Mouse (Mus musculus) 3134 (cell line): ENCODE results near the gene Gapdh.
A peak's percentile ranks its signal among the peaks of the same experiment; 100 is the strongest.

Source experiments
- DNase-seq: peaks from one replicate; pipeline ENCODE4 v3.0.0-alpha.2; 2011; ENCODE audit warnings: low spot score; ENCODE audit not compliant: insufficient read length; ENCODE audit errors: extremely low read depth

Gapdh gene

GRCm38 (mm10) chr6:125166051-125166751 is at the start of gene Gapdh:
Gene Gapdh (minus strand): TSS chr6:125166467.
- peak; percentile 81 for DNase-seq

- peak; percentile 82 for DNase-seq
Measured at GRCm38 (mm10) chr6:125215148-125215954, 49.1 kb upstream of the Gapdh start, which contains the start of gene Vamp1. Gene Vamp1 (plus strand): TSS chr6:125215551.

- DNase-seq = no peak
Measured at GRCm38 (mm10) chr6:125213715-125214114, 47.4 kb upstream of the Gapdh start.

GRCm38 (mm10) chr6:125213129-125213528 is 46.9 kb upstream of the Gapdh start:
- no peak for DNase-seq

- no peak for DNase-seq
Measured at GRCm38 (mm10) chr6:125212621-125213020, 46.4 kb upstream of the Gapdh start.

- no peak for DNase-seq
Measured at GRCm38 (mm10) chr6:125210436-125210835, 44.2 kb upstream of the Gapdh start.

GRCm38 (mm10) chr6:125197166-125197565 is 30.9 kb upstream of the Gapdh start:
- DNase-seq = no peak

- no peak for DNase-seq
Measured at GRCm38 (mm10) chr6:125196301-125196700, 30.0 kb upstream of the Gapdh start.

- no peak for DNase-seq
Measured at GRCm38 (mm10) chr6:125195541-125196075, 29.3 kb upstream of the Gapdh start.

GRCm38 (mm10) chr6:125193390-125193789 is 27.1 kb upstream of the Gapdh start:
- no peak for DNase-seq

- DNase-seq = no peak
Measured at GRCm38 (mm10) chr6:125192841-125193240, 26.6 kb upstream of the Gapdh start.

- DNase-seq = peak; percentile 86
Measured at GRCm38 (mm10) chr6:125192016-125192714, 25.9 kb upstream of the Gapdh start.

GRCm38 (mm10) chr6:125191332-125192015 is 25.2 kb upstream of the Gapdh start, which contains the start of the genes Ncapd2 and Mrpl51:
Gene Ncapd2 (minus strand): TSS chr6:125191701.
Gene Mrpl51 (plus strand): TSS chr6:125191801.
- peak; percentile 99 for DNase-seq

- DNase-seq = no peak
Measured at GRCm38 (mm10) chr6:125190816-125191215, 24.5 kb upstream of the Gapdh start.

- no peak for DNase-seq
Measured at GRCm38 (mm10) chr6:125186203-125186602, 19.9 kb upstream of the Gapdh start.

GRCm38 (mm10) chr6:125182133-125182532 is 15.9 kb upstream of the Gapdh start:
- no peak for DNase-seq

- DNase-seq = no peak
Measured at GRCm38 (mm10) chr6:125179601-125180000, 13.3 kb upstream of the Gapdh start.

- no peak for DNase-seq
Measured at GRCm38 (mm10) chr6:125175469-125175868, 9.2 kb upstream of the Gapdh start.

GRCm38 (mm10) chr6:125173256-125173655 is 7.0 kb upstream of the Gapdh start:
- DNase-seq = no peak

GRCm38 (mm10) chr6:125172474-125172873 is 6.2 kb upstream of the Gapdh start:
- no peak for DNase-seq
